Mouse (Mus musculus): ENCODE results near the gene Ccnd3.

The Ccnd3 gene

GRCm38 (mm10) chr17:47518205-47518604 lies 13.4 kb downstream of the Ccnd3 start:
- POLR2A ChIA-PET, result interaction anchor here in 3 of 4 experiments (0.7 to 6.8 kb wide), 10 partner anchors 9 to 80 kb away, joined by 3 to 58 read pairs (median 5); partner anchors contain the start of gene Taf8 (in 2 of the 3)
- CTCF ChIA-PET, result interaction anchor here in 3 of 4 experiments (0.5 to 1.1 kb wide), 4 partner anchors 9 to 82 kb away, joined by 3 to 11 read pairs (median 6); no protein-coding TSS in a partner anchor

DNA sequence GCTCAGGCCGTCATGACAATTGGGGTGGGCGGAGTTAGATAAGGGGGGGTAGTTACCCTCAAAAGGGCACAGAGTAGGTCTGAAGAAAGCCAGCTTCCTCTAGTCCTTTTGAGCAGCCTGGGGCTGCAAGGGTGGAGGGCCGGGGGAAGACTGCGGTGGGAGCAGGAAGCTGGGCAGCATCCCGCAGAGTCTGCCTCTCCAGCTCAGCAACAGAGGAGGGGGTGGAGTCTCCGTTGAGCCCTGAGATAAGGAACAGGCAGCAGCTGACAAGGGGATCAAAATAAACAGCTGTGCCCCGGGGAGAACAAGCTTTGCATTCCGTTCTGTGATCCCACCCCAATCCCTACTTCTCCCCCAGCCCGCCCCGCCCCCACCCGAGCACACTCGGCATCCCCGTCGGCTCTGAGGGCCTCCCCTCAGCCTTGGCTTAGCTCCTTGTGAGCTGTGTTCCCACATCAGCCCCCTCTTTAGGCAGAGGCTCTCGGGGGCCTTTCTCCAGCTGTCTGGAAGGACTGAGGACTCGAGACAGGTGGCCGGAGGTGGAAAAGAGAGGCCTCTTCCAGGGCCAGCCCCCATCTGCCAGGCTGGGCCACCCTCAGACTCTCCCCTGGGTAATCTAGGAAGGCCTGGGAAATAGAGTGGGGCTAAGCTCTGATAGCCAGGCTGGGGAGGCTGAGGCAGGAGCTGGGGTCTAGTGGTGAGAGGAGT lies 16.9 kb downstream of the Ccnd3 start:
- ChIA-PET POLR2A (interaction anchor here (0.6 to 6.8 kb wide), 82 partner anchors 9 to 663 kb away, joined by 3 to 220 read pairs (median 4); partner anchors contain the start of genes Taf8 (in 4 of the 4), Ccnd3 (in 3 of the 4), Bicral (in 1 of the 4) and Bysl (in 1 of the 4)), CTCF (interaction anchor here (0.5 to 6.3 kb wide), 22 partner anchors 10 to 1256 kb away, joined by 3 to 74 read pairs (median 4); partner anchors contain the start of genes Bysl (in 1 of the 4), Ccnd3 (in 1 of the 4), Gm20517 (in 1 of the 4) and Med20 (in 1 of the 4))

GRCm38 (mm10) chr17:47522536-47522935 lies 17.7 kb downstream of the Ccnd3 start:
- ChIA-PET POLR2A (interaction anchor here (0.7 to 6.8 kb wide), 45 partner anchors 8 to 221 kb away, joined by 3 to 220 read pairs (median 7); partner anchors contain the start of genes Taf8 (in 3 of the 4), Ccnd3 (in 2 of the 4), Bysl (in 1 of the 4) and Gm20517 (in 1 of the 4)), CTCF (interaction anchor here (0.6 to 6.3 kb wide), 10 partner anchors 10 to 1695 kb away, joined by 3 to 74 read pairs (median 5); partner anchors contain the start of gene Taf8 (in 1 of the 4))

DNA sequence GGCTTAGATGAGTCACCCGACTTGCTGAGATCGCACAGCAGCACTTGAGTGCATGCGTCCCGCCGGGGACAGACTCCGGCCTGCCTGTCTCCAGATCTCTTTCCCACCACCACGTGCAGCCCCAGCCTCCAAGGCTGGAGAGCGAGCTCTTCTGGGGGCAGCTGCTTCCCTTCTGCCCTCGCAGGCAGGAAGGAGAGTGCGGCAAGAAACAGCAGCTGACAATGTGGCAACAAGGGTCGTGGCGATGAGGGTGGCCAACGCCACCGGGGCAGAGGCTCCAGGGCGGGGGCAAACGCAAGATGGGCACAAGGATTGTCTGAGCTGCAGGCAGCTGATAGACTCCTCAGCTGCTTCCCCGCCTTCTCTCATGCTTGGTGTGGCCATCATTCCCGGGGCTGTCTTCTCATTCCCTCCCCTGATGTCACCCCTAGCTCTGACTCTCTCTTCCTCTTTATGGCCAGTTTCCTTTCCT lies 18.4 kb downstream of the Ccnd3 start:
- POLR2A ChIA-PET, result interaction anchor here in 3 of 4 experiments (0.6 to 6.8 kb wide), 35 partner anchors 8 to 215 kb away, joined by 3 to 220 read pairs (median 6); partner anchors contain the start of genes Taf8 (in 3 of the 3) and Ccnd3 (in 2 of the 3)

GRCm38 (mm10) chr17:47524055-47524454 lies 19.2 kb downstream of the Ccnd3 start:
- CTCF ChIA-PET, result interaction anchor here in 3 of 4 experiments (0.6 to 6.3 kb wide), 6 partner anchors 12 to 659 kb away, joined by 3 to 74 read pairs (median 9); no protein-coding TSS in a partner anchor
- POLR2A ChIA-PET, result interaction anchor here (0.5 to 6.3 kb wide), 19 partner anchors 8 to 255 kb away, joined by 3 to 220 read pairs (median 11); partner anchors contain the start of genes Ccnd3 (in 2 of the 4) and Taf8 (in 1 of the 4)

More for the DNA sequence above, 18.4 kb downstream of the Ccnd3 start:
- CTCF ChIA-PET, result interaction anchor here (0.5 to 6.3 kb wide), 8 partner anchors 11 to 1695 kb away, joined by 3 to 74 read pairs (median 10); partner anchors contain the start of gene Taf8 (in 1 of the 4)

DNA sequence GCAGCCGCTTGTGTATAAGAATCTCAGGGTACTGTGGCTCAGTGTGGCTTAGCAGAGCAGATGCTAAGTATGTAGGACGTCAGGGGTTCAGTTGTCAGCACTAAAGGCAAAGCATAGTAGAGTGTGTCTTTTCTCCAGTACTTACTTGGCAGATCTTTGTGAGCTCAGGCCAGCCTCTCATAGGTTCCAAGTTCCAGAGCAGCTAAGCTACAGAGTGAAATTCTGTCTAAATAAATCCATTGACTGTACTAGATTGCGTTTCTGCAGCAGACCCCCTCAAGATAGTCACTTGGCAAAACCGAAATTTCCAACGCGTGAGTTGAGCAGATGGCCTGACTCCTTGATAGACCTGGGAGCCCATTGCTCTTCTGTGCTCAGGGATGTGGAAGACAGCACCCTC lies 20.1 kb downstream of the Ccnd3 start:
- POLR2A ChIA-PET, result interaction anchor here in 3 of 4 experiments (1.0 to 6.3 kb wide), 7 partner anchors 12 to 75 kb away, joined by 3 to 220 read pairs (median 31); partner anchors contain the start of genes Ccnd3 (in 1 of the 3) and Taf8 (in 1 of the 3)
- CTCF ChIA-PET, result interaction anchor here in 3 of 4 experiments (0.5 to 6.3 kb wide), 4 partner anchors 13 to 139 kb away, joined by 3 to 74 read pairs (median 5); no protein-coding TSS in a partner anchor

DNA sequence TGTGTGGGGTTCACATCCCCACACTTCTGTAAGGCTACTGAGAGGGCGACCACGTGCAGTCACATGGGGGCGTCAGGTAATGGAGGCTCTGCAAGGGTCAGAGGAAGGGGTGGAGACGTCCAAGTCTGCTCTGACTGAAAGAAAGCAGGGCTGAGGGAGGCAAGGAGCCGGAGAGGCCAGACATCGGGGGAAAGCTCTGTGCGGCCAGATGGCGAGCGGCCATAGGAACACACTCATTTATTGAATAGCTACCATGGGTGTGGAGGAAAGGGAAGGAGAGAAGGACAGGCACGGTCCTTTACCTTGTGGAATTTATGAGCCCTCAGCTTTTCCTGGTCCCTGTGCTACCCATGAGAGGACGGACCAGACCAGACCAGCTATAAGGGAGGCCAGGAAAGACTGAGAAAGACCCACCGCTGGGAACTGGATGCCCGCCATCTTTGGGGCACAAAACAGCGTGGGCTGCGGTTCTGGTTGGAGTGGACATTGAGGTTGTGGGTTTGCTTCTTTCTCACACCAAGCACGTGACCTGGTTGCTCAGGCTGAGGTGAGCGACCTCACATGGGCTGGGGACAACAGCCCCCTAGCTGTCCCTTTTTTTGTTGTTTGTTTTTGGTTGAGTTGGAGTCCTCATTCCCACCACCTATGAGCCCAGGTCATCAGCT lies 22.1 kb downstream of the Ccnd3 start:
- ChIA-PET POLR2A (interaction anchor here (0.5 to 6.9 kb wide), 57 partner anchors 8 to 674 kb away, joined by 3 to 70 read pairs (median 5); partner anchors contain the start of genes Taf8 (in 2 of the 4) and Ccnd3 (in 1 of the 4)), CTCF (interaction anchor here (0.6 to 1.4 kb wide), 11 partner anchors 9 to 1846 kb away, joined by 3 to 11 read pairs (median 4); no protein-coding TSS in a partner anchor)

DNA sequence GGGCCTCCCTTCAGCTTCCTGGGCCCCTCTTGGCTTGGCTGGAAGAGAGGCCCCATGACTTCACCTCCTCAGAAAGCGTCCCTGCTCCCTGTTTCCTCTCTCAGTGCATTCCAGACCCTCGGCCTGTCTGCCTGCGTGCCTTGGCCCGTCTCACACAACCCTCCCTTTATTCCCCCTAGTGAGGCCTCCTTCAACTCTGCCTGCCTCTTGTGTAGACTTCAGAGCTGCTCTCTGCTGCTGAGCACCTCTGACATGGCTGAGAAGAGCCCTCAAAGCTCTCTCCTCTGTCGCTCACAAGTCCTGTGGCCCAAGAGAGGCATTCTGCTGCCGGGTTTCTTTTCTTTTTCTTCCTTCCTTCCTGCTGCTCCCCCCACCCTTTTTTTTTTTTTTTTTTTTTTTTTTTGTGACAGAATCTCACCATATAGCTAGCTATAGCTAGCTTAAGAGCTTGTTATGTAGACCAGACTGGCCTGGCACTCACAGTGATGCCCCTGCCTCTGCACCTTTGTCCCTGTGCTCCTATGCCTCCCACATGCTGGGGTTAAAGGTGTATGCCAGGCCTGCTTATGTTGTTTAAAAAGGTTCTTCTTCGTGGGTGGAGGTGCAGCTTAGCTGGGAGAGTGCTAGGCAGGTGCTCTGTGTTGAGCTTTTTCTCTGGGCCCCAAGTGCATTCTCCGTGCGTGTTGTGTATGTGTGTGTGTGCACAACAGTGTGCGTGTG lies 22.9 kb downstream of the Ccnd3 start:
- ChIA-PET CTCF (interaction anchor here (0.6 to 1.7 kb wide), 12 partner anchors 10 to 1846 kb away, joined by 3 to 11 read pairs (median 4); no protein-coding TSS in a partner anchor), POLR2A (interaction anchor here (0.5 to 6.9 kb wide), 74 partner anchors 8 to 931 kb away, joined by 3 to 70 read pairs (median 4); partner anchors contain the start of genes Taf8 (in 3 of the 4), Ccnd3 (in 2 of the 4), Frs3 (in 1 of the 4) and Tomm6 (in 1 of the 4))

- CTCF ChIA-PET, result interaction anchor here in 2 of 4 experiments (0.5 to 1.7 kb wide), 5 partner anchors 18 to 1403 kb away, joined by 3 to 9 read pairs (median 5); no protein-coding TSS in a partner anchor
These were observed 24.1 kb downstream of the Ccnd3 start for GRCm38 (mm10) chr17:47528919-47529318.

GRCm38 (mm10) chr17:47529595-47529994 lies 24.7 kb downstream of the Ccnd3 start:
- CTCF ChIA-PET, result interaction anchor here in 1 of 4 experiments (2.6 kb wide), 1 partner anchor 18 kb away, joined by 11 read pairs; no protein-coding TSS in a partner anchor
- POLR2A ChIA-PET, result interaction anchor here in 2 of 4 experiments (0.7 to 6.9 kb wide), 15 partner anchors 8 to 71 kb away, joined by 3 to 70 read pairs (median 6); partner anchors contain the start of gene Taf8 (in 1 of the 2)

More at GRCm38 (mm10) chr17:47528919-47529318, 24.1 kb downstream of the Ccnd3 start:
- POLR2A ChIA-PET, result interaction anchor here in 2 of 4 experiments (0.7 to 6.9 kb wide), 29 partner anchors 9 to 572 kb away, joined by 3 to 70 read pairs (median 7); partner anchors contain the start of genes Ccnd3 (in 2 of the 2), Taf8 (in 2 of the 2), Frs3 (in 1 of the 2) and Tomm6 (in 1 of the 2)

DNA sequence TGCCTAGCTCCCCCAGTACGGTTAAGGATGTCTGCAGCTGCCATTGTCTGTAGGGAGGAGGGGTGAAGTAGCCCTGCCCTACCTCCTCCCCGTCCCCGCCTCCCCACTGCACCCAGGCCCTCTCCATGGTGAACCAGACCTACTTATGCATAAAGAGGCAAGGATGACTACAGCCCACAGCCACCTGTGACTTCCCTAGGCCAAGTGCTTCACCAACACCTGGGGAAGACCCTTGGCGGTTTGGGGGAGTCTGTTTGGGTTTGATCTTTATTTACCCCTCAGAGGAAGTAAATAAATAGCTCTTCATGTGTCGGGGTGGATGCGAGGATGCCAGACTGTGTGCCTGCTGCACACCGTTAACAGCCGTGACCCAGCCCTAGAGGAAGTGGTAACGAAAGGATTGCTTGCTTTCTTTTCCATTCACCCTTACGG lies 26.6 kb downstream of the Ccnd3 start:
- POLR2A ChIA-PET, result interaction anchor here (0.5 to 6.9 kb wide), 23 partner anchors 8 to 312 kb away, joined by 3 to 70 read pairs (median 4); partner anchors contain the start of genes Taf8 (in 2 of the 4) and Ccnd3 (in 1 of the 4)
- CTCF ChIA-PET, result interaction anchor here in 1 of 4 experiments (1.5 to 2.6 kb wide), 2 partner anchors 10 to 20 kb away, joined by 6 to 11 read pairs; no protein-coding TSS in a partner anchor

DNA sequence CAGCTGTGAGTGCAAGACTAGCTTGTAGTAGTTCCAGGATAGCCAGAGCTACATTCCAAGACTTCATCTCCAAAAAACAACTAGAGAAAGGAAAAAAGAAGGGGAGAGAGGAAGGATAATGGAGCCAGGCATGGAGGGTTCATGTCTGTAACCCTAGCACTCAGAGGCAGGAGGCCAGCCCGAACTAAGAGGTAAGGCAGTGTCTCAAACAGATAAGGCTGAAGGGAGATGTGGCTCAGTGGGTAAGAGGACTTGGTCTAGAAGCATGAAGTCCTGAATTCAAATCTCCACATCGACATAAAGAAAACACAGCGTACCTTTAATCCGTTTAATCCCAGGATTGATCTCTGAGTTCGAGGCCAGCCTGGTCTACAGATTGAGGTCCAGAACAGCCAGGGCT lies 27.5 kb downstream of the Ccnd3 start:
- CTCF ChIA-PET, result interaction anchor here in 2 of 4 experiments (0.9 to 1.5 kb wide), 3 partner anchors 11 to 64 kb away, joined by 4 to 7 read pairs (median 6); no protein-coding TSS in a partner anchor
- POLR2A ChIA-PET, result interaction anchor here in 3 of 4 experiments (0.8 to 6.9 kb wide), 19 partner anchors 9 to 182 kb away, joined by 3 to 70 read pairs (median 5); partner anchors contain the start of genes Ccnd3 (in 1 of the 3) and Taf8 (in 1 of the 3)

- POLR2A ChIA-PET, result interaction anchor here in 1 of 4 experiments (2.6 kb wide), 1 partner anchor 11 kb away, joined by 9 read pairs; no protein-coding TSS in a partner anchor
These were observed 28.8 kb downstream of the Ccnd3 start for GRCm38 (mm10) chr17:47533691-47534090.

GRCm38 (mm10) chr17:47535812-47536236 lies 31.0 kb downstream of the Ccnd3 start:
- ChIA-PET POLR2A (interaction anchor here in 3 of 4 experiments (0.8 to 2.6 kb wide), 11 partner anchors 9 to 36 kb away, joined by 3 to 9 read pairs (median 4); partner anchors contain the start of gene Taf8 (in 1 of the 3)), CTCF (no interaction called here)

More at GRCm38 (mm10) chr17:47533691-47534090, 28.8 kb downstream of the Ccnd3 start:
- CTCF ChIA-PET, result no interaction called here

- POLR2A ChIA-PET, result interaction anchor here in 3 of 4 experiments (0.6 to 1.6 kb wide), 5 partner anchors 9 to 552 kb away, joined by 3 to 12 read pairs (median 3); no protein-coding TSS in a partner anchor
These were observed 33.2 kb downstream of the Ccnd3 start for GRCm38 (mm10) chr17:47538049-47538448.

DNA sequence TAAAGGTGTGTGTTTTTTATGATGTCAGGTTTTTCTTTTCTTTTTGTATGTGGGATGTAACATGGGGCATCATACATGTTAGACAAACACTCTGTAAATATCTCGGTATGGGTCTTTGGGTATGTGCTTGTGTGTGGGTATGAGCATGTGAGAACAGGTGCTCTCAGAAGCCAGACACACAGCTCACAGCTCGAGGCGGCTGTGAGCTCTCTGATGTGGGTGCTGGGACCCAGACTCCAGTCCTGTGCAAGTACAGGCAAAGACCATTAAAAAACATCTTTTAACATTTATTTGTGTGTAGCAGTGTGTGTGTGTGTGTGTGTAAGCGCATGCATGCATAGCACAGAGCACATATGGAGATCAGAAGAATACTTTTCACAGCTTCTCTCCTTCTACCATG lies 34.3 kb downstream of the Ccnd3 start:
- CTCF ChIA-PET, result interaction anchor here in 1 of 4 experiments (1.1 kb wide), 1 partner anchor 15 kb away, joined by 3 read pairs; no protein-coding TSS in a partner anchor
- POLR2A ChIA-PET, result interaction anchor here in 3 of 4 experiments (0.5 to 5.9 kb wide), 12 partner anchors 8 to 1386 kb away, joined by 3 to 31 read pairs (median 4); partner anchors contain the start of gene Mad2l1bp (in 1 of the 3)

More at GRCm38 (mm10) chr17:47538049-47538448, 33.2 kb downstream of the Ccnd3 start:
- CTCF ChIA-PET, result no interaction called here

All from embryonic stem cell, embryonic (primary cell).